Mouse (Mus musculus) activated CD4-positive, CD25-positive, alpha-beta regulatory T cell, adult 4 months (primary cell): ENCODE data around the gene Rfx5. TPM values are rescaled to one million over a fixed set of nuclear protein-coding genes. Genes with fewer than 3 reads are reported as not detected.
"Not testable (repeated sequence)": the region's sequence is repeated elsewhere in the genome, so short reads cannot be mapped to it uniquely, and the experiment has no call there.

Experiments
- ATAC-seq: one replicate; pipeline ENCODE4 v1.8.0; 2017
- polyA plus RNA-seq, 2 experiments: library from polyadenylated mRNA; unstranded; fragments of 100-300 nt; shearing (Covaris generic); gene quantifications; one replicate each; pipeline ENCODE4 v1.2.1; 2017

Gene Rfx5
- polyA plus RNA-seq, 2 experiments from 2014 or later = 10.0 to 12.3 TPM

DNA sequence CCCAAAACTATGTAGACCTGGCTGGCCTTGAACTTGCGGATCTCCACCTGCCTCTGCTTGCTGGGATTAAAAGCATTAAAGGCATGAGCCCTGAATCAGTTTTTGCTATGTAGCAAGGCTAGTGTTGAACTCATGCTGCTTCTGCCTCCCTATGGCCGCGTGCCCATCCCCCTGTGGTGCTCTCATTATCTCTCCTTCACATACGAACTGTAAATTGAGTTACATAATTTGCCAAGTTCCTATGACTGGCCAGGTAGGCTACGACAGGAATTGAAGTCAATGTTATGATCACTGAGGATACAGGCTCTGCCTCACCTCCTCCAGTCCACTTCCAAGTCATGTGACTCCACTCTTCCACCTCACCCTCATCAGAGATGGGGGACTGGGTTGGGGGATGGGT lies 17.7 kb upstream of the Rfx5 start:
- ATAC-seq = not testable (repeated sequence)

DNA sequence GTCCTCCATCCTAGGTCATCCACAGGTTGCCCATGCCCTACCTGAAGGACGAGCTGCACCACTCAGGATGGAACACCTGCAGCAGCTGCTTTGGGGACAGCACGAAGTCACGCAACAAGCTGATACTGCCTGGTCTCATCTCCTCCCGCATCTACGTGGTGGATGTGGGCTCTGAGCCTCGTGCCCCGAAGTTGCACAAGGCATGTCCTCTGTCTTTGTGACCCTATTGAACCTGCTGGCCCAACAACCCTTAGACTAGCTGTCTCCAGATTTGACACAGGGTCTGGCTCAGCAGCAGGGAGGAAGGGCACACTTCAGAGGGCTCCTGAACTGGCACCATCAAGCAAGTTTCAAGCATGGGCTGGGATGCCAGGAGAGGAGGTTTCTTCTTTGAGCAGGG lies 16.7 kb upstream of the Rfx5 start:
- ATAC-seq = not testable (repeated sequence)

DNA sequence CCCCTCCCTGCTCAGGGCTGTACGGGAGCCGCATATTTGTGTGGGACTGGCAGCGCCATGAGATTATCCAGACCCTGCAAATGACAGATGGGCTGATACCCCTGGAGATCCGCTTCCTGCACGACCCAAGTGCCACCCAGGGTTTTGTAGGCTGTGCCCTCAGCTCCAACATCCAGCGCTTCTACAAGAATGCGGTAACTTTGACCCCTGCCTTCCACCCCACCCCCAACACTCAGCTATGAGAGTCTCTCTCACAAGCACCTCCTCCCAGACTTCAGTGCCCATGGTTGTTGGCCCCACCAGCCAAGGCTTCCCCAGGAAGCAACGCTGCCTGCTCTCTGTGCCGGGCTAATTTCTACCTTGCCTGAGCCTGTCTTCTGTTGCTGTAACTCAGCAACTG lies 13.8 kb upstream of the Rfx5 start:
- ATAC-seq = not testable (repeated sequence)

GRCm38 (mm10) chr3:94942211-94942967 lies 11.5 kb upstream of the Rfx5 start:
- not testable (repeated sequence) for ATAC-seq

- not testable (repeated sequence) for ATAC-seq
These were observed 10.2 kb upstream of the Rfx5 start for GRCm38 (mm10) chr3:94943706-94944105.

DNA sequence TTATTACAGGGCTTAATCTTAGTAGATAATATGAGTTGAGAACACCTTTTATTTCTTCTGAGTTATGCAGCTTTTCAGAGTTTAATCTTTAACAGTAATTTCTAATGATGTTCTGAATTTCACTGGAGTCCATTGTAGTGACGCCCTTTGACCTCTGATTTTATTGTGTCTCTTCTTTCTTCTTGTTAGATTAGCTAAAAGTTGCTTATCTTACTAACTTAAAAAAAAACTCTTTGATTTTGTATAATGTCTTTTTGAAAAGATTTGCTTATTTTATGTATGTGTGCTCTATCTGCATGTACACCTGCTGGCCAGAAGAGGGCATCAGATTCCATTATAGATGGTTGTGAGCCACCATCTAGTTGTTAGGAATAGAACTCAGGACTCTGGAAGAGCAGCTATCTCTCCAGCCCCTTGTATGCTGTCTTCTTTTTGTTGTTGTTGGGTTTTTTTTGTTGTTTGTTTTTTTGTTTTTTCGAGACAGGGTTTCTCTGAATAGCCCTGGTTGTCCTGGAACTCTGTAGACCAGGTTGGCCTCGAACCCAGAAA lies 5.7 kb upstream of the Rfx5 start:
- ATAC-seq = no peak

DNA sequence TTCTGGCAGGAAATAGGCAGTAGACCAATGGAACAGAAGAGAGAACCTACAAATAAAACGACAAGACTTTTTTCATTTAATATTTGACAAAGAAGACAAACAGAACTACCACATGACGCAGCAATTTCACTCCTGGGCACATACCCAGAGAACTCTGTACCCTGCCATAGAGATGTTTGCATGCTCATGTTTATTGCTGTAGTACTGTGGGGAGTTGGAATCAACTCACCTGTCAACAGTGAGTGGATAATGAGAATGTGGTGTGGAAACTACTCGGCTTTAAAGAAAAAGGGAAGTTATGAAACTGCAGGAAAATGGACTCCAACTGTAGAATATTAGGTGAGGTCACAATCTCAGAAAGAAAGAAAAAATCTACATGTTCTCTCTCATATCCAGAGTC lies 4.2 kb upstream of the Rfx5 start:
- no peak for ATAC-seq

- ATAC-seq = peak; percentile 34
These were observed 1.1 kb upstream of the Rfx5 start for GRCm38 (mm10) chr3:94952806-94953205.

DNA sequence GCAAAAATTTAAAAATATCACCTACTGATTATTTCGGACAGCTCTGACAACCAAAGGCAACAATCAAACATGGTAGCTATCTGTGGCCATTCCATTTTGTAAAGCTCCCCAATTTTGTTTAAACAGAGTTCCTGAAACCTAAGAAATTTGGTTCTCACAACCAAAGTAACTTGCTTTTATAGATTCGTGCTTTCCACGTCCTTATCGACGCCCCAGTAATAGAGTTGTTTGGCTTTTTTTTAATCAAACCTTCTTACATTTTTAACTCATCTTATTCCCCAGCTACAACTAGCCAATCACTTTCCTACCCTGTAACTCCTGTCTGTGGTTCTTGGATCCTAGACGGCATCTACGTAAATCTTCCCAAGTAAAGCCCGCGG lies 501 bp upstream of the Rfx5 start:
- ATAC-seq = peak; percentile 2

DNA sequence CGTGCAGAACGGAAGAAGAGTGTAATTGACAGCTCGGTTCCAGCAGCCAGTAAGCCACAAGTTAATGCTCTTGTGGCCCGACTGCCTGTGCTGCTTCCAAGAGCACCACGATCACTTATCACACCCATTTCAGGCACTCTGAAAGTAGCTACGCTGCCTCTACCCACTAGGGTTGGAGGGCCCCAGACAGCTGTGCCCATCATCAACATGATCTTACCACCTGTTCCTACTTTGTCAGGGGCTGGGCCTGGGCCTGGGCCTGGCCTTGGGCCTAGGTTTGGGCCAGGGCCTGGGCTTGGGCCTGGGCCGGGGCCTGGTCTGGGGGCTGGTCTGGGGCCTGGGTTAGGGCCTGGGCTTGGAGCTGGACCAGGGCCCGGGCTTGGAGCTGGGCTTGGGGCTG lies 4.4 kb downstream of the Rfx5 start:
- ATAC-seq = no peak

- ATAC-seq = no peak
These were observed 6.0 kb downstream of the Rfx5 start for GRCm38 (mm10) chr3:94959871-94960270.

- no peak for ATAC-seq
These were observed 6.4 kb downstream of the Rfx5 start for GRCm38 (mm10) chr3:94960322-94960721.

GRCm38 (mm10) chr3:94964989-94965388 lies 11.1 kb downstream of the Rfx5 start:
- no peak for ATAC-seq

DNA sequence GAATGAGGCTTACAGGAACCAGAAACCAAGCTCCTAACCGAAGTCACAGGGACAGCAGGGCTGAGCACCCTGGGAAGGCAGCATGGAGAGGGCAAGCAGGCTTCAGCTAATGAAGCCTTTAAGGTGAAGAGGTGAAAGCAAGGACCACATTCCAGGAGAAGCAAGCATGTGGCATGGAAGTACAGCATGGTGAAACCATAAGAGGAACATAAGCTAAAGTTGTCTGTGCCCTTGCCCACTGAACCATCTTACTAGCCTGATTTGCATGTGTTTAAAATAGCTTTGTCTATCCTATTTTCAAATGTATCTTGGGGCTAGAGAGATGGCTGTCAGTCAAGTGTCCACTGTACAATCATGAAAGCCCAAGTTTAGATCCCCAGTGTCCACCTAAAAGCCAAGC lies 12.0 kb downstream of the Rfx5 start:
- ATAC-seq = no peak

- ATAC-seq = no peak
These were observed 18.7 kb downstream of the Rfx5 start for GRCm38 (mm10) chr3:94972552-94972951.

DNA sequence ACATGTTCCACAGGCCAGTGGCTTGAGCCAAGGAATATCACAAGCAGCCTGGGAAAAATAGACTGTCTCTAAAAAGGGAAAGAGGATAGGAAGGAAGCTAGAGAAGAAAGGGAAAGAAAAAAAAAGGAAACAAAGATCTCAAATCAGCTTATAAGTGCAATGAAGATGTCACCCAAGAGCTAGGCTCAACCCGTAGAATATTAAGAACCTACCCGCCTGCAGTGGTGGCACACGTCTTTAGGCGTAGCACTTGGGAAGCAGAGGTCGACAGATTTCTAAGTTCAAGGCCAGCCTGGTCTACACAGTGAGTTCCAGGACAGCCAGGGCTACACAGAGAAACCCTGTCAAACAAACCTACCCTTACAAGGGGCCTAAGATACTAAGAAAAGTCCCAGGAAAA lies 19.7 kb downstream of the Rfx5 start:
- no peak for ATAC-seq

DNA sequence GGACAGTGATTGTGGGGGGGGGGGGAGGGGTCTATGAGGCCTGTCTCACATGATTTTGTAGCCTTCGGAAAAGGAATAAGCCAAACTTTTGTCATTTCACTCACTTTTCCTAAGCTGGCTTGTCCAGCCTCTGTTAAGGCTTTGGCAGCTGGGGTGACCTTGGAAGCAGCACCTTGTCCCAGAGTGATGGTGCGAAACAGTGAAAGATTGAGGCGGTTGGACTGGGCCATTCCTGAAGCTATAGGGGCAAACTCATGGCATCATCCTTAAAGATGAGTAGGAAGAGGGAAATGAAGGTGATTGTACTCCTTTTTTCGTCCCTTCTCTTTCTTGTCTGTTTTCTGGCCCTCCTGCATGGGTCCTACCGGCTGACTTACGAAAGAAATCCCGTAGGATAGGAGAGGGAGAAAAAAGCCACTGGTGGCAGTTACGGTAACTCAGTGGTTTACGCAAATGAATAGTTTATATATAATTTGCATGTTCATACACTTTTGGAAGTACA lies 20.2 kb downstream of the Rfx5 start:
- no peak for ATAC-seq

DNA sequence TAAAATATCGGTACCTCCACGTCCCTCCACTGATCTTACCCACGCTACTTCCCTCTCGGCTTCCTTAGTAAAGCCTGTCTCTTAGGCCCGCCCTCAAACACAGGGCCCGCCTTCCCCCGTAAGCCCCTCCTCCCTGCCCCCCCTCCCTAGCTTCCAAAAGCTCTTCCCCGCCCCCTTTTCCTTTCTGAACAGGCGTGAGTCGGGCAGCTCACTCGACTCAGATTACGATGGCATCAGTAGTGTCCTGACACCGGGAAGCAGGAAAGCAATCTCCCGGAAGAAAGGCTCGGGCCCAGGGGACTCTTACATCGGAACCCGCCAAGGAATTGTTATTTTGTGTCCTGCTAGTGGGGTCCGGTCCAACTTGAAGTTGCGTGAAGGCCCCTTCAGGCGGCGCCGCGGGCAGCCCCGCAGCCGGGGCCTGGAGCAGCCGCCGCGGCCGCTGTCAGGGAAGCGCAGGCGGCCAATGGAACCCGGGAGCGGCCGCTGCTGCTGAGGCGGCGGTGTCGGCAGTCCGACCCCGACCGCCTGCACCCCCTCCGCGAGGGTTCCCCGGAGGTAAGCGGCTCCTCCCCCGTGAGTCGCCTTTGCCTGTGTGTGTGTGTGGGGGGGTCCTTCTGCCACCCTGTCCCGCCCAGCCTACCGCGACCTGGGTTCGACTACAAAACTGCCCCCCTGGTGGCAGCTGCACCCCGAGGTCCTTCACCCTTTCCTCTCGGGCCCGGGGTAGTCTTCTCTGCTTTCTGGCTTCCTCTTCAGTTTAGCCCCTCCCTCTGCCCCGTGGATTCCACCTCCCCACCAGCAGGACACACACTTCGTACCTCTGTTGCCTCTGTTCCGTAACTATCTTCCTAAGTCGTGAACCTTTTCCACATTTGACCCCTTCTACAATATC lies 20.9 kb downstream of the Rfx5 start, which contains the start of gene Pi4kb:
Gene Pi4kb, plus strand, starts transcription at position 204 of the 895 bp plus-strand sequence.
- peak; percentile 80 for ATAC-seq

DNA sequence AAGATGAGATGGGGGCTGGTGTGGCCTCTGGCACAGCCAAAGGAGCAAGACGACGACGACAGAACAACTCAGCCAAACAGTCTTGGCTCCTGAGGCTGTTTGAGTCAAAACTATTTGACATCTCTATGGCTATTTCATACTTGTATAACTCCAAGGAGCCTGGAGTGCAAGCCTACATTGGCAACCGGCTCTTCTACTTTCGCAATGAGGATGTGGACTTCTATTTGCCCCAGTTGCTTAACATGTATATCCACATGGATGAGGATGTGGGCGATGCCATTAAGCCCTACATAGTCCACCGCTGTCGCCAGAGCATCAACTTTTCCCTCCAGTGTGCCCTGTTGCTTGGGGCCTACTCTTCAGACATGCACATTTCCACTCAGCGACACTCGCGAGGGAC lies 30.4 kb downstream of the Rfx5 start:
- no peak for ATAC-seq

- ATAC-seq = no peak
These were observed 31.6 kb downstream of the Rfx5 start for GRCm38 (mm10) chr3:94985513-94985912.

DNA sequence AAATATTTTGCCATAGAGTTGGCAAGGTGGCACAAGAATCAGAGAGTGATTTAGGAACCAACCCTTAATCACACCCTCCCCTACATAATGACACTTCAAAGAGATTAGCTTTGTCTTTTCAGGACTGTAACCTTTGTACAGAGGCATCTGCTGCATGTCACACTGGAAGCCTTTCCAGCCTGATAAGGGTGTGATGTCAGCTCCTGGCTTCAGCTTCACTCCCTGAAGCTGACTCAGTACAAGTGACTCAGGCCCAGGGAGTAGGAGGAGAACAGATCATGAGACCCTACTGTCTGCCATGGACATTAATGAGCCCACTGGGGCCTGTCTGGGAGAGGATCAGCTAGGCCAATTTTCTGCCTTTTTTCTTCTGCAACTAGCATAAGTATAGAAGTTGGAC lies 33.7 kb downstream of the Rfx5 start:
- no peak for ATAC-seq

- ATAC-seq = no peak
These were observed 35.4 kb downstream of the Rfx5 start for GRCm38 (mm10) chr3:94989159-94989761.

DNA sequence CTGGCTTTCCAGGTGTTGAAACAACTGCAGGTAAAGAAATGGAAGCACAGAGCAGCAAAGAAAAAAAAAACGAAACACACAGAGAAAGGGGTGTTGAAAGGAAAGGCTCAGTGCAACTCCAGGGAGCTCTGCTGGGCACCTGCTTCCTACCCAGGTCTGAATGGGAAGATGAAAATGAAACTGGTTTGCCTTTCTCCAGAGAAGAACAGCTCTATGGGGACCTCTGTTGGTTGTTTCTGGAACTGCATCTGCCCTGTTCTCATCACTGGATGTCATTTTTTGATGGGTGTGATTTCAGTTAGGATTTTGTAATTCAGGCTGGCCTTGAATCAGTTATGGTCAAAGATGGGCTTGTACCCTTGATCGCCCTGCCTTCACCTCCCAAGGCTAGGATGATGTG lies 43.1 kb downstream of the Rfx5 start:
- peak; percentile 85 for ATAC-seq
